Mouse (Mus musculus) liver, adult 2 months (tissue): ENCODE results near the gene Ovol2.

Experiments
- CTCF ChIP-seq: fragments of 200-500 bp; IDR thresholded peaks from 2 replicates; pipeline ENCODE4 v1.5.1; 2011; ENCODE audit warnings: low read depth, low read length, control low read depth
- POLR2A ChIP-seq: fragments of 200-500 bp; IDR thresholded peaks from 2 replicates; pipeline ENCODE4 v1.6.1; 2011; ENCODE audit warnings: low read length, control low read depth; ENCODE audit not compliant: insufficient read depth; ENCODE audit errors: extremely low read depth

DNA sequence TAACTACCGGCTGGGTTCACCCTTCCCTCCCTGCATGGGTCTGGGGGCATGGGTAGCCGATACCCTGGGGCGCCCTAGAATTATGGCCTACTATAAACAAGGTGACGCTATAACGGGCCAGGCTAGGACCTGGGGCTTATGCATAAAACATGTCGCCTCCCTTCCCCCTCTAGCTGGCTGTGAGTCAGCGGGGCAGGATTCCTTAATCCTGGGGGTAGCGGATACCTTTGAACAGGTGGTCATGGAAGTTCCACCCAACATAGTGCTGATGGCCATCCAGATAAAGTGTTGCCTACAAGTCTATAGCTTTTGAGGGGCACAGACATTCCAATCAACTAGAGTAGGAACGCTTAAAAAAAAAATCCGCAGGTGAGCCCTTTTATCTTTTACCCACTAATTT is 2.0 kb downstream of the Ovol2 start:
- no peak for TF ChIP-seq CTCF
- no peak for TF ChIP-seq POLR2A
